Mouse (Mus musculus) mouse embryonic stem cell (cell line): ENCODE data around the gene Usp20.

ENCODE experiments used
- in situ Hi-C, 2 experiments: fragments of 300-500 bp; cut with MboI; formaldehyde crosslinking; loops; 1 replicate in 1 of 2; 3 replicates in 1 of 2; pipeline ENCODE4 v1.14.3; 2019 to 2020; ENCODE audit warnings: low sequenced_read_pairs in 2 of 2, low pct_unique_long_range_greater_than_20kb in 1 of 2, mixed read lengths in 1 of 2; ENCODE audit not compliant: unreplicated experiment in 1 of 2

Usp20 gene

DNA sequence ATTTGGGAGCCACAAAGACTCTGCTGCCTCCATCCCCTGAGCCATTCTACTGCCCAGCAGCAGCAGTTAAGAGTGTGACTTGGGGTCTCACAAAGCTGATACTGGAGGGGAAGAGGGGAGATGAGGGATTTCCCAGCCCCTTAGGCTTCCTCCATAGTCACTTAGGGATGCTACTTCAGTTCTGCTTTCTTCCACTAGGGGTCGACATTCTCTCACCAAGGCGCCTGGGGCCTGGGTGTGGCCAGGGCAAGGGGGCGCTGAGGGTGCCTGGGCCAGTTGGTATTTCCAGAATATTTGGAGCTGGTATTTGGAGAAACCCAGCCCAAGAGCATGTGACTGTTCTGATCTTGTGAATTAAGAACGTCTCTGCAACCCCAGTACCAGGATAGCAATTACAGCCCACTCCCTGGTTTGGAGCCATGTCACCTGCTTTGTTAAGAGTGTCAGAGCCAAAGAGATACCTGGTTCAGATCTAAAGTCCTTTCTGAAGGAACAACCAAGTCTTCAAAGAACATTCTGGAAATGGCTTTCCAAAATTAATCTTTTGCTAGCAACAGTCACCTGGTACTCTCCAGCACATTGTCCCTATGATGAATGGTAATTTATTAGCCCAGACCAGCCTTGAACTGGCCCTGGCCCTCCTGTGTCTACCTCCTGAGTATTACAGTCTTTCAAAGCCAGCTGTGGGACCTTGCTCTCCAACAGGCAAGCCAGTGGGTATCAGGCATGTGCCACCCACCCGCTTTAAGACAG is 42.7 kb downstream of the Usp20 start:
- in situ Hi-C loops, result no loop called here

DNA sequence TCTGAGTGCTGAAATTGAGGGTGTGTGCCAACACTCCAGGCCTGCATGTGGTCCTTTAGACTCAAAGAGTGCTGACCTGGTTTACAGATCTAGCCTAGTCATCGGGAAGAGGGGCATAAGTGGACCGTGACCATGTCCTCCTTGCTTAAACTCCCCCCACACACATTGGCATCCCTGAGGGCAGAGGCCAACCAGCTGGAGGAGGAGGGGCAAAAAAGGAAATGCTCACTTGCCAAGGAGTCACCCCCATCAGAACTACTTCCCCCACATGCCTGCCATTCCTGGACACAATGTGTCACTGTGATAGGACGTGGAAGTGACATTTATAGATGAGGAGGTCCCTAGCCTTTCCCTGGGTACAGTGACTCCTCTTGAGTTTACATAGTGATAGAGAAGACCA is 43.4 kb downstream of the Usp20 start:
- in situ Hi-C loops, result no loop called here

DNA sequence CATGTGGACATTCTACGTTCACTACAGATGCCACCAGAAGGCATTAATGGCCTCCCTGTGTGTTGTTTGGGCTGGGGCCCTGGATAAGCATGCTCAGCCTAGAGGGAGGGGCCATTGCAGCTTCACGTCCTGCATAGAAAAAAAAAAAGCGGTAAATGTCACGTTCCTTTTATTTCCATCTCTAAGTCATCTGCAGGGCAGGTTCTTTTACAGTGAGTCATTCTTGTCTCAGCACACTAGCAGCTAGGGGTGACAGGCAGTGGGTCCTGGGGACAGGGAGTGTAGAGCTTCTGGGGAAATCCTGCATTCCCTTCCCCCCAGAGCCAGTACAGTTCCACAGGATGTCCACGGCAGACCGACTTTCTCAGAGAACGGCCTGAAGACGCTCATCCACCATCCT is 44.6 kb downstream of the Usp20 start:
- in situ Hi-C loops, result no loop called here

DNA sequence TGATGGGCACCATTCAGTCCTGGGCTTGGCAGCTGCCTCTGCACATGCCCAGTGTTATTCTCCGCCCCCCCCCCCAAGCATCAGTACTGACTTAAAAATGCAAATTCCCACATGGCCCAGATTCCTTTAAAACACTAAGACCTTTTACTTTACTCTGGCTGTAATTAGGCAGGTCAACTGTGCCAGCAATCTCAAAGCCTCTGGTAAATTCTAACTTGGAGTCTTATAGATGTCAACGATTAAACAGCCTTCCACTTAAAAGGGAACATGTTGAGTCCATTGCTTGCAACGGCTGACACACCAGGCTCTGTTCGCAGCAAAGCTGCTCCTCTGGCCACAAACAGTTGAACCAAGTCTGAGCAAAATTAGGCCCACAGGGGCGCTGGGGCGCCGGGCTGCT is 49.9 kb downstream of the Usp20 start:
- in situ Hi-C loops, result no loop called here

GRCm38 (mm10) chr2:31036811-31037210 is 54.7 kb downstream of the Usp20 start:
- in situ Hi-C loops, result no loop called here

- in situ Hi-C loops, result no loop called here
Measured at GRCm38 (mm10) chr2:31040043-31040442, 58.0 kb downstream of the Usp20 start.

DNA sequence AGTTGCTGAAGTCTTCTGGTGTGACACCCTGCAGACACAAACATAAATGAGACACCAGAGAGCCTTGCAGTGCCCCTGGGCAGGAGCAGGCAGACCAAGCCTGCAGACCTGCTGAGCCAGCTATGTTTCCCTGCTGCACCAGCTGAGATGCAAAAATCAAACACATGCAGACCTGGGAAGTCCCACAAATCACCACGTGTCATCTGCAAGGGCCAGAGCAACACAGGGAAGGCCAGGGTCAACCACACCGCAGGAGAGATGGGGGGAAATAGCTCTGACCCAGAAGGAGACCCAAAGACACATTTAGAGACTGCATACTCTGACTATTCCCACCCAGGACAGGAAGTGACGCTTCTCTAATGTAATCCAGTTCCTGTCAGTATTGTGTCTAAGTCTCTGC is 58.4 kb downstream of the Usp20 start:
- in situ Hi-C loops, result no loop called here

- in situ Hi-C loops, result no loop called here
Measured at GRCm38 (mm10) chr2:31041386-31041785, 59.3 kb downstream of the Usp20 start.

DNA sequence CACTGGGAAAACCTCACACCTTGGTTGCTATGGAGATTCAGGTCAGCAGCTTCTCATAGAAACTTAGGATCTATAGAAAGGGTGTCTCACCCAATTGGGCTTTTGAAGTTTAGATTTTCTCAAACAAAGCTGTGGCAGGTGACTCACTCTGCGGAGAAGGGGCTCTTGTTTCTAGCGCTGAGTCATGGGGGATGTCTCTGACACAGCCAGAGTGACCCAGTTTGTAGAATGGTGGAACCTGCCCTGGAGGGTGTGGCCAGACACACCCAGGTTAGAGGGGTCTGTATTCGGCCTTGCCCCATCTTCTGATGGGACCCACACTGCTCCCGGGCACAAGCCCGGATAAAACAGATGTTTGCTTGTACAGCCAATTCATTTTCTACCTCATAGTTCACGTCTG is 60.8 kb downstream of the Usp20 start:
- in situ Hi-C loops, result no loop called here

DNA sequence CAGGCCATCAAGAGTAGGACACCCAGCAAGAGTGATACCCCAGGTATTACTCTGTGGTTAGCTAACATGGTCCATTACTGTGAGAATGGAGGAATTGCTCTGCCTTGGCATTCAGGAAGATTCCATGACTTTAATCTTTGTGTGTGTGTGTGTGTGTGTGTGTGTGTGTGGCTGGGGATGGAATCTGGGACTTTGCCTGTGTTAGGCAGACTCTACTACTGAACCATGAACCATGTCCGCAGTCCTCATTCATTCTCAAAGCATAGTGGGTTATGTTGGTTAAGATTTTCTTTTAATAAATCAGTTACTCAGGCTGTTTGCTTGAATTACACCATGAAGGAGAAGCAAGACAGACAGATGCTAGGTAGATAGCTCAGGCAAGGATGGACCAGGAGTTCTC is 61.8 kb downstream of the Usp20 start:
- in situ Hi-C loops, result no loop called here

GRCm38 (mm10) chr2:31048037-31048436 is 66.0 kb downstream of the Usp20 start:
- in situ Hi-C loops, result no loop called here

DNA sequence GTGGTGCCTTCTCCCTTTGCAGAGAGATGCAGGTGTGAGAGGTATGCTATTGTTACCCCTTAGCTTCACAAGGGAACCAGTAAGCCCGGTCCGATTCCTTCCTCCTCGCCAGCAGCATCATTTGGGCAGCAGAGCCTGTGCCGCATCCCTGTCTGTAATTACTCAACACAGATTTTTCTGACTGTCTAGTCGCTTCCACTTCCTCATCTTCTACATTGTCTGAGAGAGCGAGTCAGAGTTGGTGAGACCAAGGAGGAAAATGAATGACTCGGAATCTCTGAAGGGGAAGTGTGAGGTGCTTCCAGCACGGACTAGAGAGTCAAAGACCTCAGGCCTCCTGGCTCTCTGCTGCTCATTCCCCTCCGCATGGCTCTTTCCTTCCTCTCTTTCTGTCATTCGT is 70.4 kb downstream of the Usp20 start:
- in situ Hi-C loops, result no loop called here

DNA sequence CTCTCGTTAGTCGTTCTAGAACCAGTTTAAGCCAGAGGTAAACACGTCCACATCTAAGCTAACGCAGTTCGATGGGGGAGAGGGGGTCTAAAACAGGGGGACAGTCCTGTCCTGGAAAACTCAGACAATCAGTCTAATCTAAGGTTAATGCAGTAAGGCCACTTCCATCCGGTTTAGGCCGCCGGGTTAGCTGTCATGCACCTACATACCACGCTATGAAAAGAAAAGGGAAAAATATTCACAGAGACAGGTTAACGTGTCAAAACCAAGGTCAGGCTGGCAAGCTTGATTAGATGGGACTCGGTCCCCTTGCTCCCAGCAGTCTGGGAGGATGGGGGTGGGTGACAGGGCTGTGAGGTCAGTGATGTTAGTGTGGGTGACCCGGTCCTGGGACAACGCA is 71.3 kb downstream of the Usp20 start:
- in situ Hi-C loops, result no loop called here

GRCm38 (mm10) chr2:31053851-31054340 is 71.8 kb downstream of the Usp20 start:
- in situ Hi-C loops, result no loop called here

GRCm38 (mm10) chr2:31056070-31056469 is 74.0 kb downstream of the Usp20 start:
- in situ Hi-C loops, result no loop called here

DNA sequence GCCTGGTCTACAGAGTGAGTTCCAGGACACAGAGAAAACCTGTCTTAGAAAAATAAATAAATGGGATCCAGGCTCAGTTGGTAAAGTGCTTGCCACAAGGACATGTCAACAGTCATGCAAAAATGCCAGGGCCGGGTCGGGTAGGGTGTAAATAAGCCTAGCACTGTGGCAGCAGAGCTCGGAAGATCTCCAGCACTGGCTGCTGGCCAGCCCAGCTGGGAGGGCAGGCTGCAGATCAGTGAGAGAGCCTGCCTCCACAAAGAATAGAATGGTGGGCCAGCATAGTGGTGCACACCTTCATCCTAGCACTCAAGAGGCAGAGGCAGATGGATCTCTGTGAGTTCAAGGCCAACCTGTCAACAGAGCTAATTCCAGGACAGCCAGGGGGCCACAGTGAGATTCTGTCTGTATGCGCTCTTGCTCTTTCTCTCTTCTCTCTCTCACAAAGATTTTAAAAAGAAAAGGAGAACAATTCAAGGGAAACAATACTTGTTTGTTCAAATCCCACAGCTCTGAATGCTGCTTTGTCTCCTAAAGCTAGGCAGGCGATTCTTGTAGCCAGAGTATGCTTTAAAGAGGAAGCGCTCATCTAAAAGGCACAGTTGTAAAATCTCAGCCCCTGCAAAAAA is 75.6 kb downstream of the Usp20 start:
- in situ Hi-C loops, result no loop called here

GRCm38 (mm10) chr2:31058443-31058842 is 76.4 kb downstream of the Usp20 start:
- in situ Hi-C loops, result no loop called here

- in situ Hi-C loops, result no loop called here
Measured at GRCm38 (mm10) chr2:31060271-31060670, 78.2 kb downstream of the Usp20 start.

DNA sequence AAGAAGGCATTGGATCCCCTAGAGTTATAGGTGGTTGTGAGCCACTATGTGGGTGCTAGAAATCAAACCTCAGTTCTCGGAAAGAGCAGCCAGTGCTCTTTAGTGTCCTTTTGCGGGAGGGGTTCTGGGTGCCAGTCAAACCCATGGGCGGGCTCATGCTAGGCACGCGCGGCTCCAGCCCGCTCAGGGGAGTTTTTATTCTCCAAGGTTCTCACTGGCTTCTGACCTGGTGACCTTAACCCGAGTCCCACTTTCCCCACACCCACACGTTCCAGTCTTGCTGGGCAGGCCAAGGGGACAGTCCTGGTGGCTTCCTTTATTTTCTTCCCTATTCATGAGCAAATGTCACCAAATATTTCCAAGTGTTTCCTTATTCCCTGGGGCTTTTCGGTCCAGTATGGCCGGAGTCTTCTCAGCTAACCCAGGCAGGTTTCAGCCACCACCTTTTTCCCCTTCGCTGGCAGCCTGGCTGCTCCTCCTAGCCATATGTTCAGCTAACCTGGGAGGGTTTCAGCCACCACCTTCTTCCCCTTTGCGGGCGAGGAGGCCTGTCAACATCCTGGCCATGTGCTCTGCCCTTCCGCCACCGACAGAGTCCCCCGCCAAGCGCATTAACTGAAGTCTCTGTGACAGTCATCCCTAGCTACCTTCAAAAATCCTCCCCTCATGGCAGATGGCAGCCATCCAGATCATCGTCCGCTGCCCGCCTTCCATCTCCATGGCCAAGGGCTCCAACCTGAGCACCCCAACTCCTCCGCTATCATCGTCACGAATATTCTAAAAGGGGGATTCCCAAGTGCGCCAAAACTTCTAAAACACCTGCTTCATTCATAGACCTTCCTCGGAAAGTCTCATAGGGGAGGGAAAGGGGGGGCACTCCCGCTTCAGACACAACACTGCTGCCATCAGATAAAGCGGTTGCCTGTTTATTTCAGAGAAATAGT is 79.0 kb downstream of the Usp20 start:
- in situ Hi-C loops, result no loop called here
